Mouse (Mus musculus): ENCODE measurements around the gene Itpr2.
A peak's percentile ranks its signal among the peaks of the same experiment; 100 is the strongest.

Gene Itpr2

DNA sequence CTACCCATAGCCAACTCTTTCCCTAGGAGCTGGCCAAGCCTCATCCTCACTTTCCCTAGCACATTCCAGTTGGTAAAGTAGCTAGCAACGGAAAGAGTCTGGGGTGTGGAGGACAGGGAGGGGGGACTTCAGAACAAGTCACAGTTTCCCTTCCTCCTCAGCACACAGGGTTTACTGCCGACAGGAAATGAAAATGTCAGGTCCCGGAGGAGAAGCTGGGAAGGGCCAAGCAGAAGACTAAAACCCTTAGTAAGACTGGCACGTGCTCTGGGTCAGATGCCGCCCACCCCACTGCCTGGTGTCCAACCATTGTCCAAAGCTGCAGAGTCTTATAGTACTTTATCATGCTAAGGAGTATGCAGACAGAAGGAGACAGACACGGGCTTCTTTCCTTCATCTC is 293.0 kb downstream of the Itpr2 start:
- peak; percentile 10 for DNase-seq

DNA sequence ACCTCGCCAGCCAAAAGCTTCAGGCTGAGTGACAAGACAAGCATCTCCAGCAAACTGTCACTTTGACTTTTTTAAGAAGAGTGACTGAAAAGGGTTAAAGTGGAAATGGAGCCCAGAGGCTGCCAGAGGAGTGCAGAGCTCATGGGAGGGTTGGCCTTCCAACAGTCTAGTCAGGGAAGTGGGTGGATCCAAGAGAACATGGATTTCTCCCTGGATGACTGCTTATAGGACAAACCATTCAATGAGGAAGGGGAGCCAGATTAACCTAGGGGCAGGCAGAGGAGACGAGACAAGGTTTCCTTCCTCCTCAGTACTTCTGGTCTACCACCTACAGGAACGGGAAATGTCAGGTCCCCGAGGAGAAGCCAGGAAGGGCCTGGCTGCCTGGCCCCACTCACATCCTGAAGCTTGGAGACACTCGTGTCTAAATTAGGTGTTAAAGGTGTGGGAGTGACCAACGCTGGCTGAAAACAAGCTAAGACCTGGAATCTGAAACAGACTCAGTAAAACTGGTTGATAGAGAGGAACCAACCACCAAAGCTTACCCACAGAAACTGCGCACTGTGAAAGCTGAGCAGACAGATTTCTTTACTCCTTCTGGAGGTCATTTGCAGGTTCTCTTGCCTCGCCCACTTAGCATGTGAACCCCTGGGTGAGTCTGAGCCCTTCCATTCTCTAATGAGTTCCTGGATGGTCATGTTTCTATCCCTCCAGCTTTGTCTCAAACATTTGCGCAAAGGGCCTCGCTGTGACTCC is 294.6 kb downstream of the Itpr2 start:
- no peak for DNase-seq

- DNase-seq, result no peak
Observed at GRCm38 (mm10) chr6:146205136-146205535, 296.9 kb downstream of the Itpr2 start.

GRCm38 (mm10) chr6:146204470-146204869 is 297.6 kb downstream of the Itpr2 start:
- DNase-seq, result no peak

DNA sequence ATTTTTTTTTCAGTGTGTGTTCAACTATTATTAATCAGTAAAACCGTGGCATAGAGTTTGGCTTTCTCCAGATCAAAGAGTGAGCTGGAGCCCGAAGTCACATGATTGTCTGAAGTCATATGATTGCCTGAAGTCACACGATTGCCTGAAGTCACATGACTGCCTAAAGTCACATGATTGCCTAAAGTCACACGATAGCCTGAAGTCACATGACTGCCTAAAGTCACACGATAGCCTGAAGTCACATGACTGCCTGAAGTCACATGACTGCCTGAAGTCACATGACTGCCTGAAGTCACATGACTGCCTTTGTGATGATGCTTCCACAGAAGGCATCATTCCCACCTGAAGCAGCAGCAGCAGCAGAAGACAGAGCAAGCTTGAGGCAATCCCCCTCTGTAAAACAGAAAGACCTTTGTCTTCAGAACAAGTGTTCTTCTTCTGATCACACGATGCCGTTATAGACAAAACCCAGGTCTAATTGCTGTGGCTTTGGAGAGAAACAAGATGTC is 304.1 kb downstream of the Itpr2 start:
- DNase-seq, result no peak

DNA sequence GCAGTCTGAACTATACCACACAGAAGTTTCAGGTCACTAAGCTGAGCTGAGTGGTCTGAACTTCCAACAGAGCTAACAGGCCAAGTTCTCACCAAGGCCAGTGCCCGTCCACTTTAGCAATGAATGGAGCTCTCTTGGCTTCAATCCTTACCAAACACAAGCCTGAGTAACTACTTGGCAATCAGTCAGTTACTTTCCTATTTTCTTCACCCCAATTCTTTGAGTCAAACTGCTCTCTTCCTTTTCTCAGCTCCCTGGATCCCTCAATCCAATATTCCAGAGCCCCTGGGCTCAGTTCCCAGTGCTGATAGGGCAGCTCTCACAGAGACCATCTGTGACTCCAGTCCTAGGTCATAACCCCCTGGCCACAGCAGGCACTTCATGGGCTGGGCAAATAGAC is 305.3 kb downstream of the Itpr2 start:
- no peak for DNase-seq

DNA sequence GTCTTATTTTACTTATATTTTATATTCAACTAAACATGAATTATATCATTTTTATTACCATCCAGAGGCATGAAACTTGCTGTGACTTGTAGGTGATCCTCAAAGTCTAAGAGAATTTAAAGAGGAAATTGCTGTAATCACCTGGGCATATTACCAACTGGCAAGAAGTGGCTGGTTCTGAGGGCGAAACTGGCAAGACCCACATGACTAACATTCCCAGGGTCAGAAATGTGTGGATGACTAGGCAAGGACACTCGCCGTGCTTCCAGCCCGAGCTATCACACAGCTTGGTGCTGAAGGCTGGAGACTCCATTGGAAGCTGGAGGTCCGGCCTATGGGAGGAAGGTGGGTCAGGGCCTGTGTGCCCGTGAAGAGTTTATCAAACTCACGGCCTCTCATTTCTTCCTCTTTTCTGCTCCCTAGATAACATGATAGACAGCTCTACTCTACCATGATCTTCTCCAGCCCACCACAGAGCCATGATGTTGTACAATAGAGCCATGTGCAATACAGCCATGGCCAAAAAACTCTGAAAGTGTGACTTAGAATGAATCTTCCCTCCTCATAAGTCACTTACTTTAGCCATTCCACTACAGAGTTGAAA is 306.1 kb downstream of the Itpr2 start:
- DNase-seq, result no peak

DNA sequence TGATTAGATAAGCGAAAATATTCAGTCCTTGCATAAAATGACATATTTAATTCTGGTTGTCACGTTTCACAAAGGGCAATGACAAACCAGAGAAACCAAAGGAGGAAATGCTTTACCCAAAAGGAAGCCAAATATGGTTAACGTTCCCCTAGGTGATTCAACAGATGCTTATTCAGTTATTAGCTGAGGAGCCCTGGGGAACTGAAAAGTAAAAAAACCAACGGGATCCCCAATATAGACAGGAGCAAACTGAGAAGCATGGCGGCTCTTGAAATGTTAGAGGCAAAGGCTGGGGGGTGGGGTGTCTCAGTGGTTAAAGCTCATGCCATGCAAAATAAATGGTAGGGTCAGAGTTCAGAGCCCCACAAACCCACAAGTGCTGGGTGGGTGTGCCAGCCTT is 310.1 kb downstream of the Itpr2 start:
- DNase-seq, result no peak

DNA sequence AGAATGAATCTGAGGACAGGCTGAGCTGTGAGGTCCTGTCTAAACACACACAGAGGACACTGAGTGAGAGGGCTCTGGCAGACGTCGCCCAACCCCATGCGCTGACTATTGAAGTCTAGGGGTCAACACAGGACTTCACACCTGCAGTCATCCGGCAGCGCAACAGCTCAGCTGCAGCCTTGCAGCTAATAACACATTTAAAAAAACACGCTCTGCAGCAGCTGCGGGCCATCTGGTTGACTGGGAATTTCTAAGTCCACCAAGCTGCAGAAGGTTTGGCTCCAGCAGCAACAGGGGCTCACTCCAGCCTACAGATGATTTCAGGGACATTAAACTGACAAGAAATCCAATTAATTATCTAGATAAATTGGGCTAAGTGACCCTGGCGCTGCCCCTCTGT is 312.0 kb downstream of the Itpr2 start:
- no peak for DNase-seq

DNA sequence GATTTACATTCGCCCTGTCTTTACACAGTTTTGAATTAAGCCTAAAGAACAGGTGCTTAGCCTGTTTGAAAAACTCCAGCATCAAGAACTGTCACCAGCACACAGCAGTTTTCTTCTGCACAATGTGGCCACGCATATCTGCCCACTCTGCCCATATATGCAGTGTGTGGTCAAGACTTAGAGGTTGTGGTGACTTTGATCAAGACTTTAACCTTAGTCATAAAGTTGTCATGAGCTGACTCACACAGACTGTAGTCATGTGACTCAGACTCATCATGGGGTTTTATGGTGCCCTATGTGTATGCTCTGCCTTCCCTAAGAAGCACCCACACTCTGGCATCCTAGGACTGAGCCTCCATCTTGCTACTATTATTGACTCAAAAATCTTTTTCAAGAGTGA is 316.5 kb downstream of the Itpr2 start:
- DNase-seq, result no peak

DNA sequence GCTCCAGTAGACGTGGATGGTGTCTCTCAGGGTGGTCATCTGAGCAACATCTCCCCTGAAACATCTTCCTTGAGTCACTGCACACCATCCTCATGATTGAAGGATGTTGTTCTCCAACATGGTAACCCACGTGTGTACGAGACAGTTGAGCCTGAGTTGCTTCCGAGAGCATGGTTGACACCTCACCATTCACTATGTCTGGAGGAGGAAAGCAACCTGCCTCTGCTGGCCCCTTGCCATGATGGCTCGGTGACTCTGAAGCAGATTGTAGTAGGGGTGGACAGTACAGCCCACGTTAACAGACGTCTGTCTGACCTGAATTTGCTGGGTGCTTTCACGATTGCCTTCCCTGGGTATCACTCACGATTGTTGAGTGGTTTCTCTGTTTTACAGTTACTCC is 317.3 kb downstream of the Itpr2 start:
- no peak for DNase-seq

GRCm38 (mm10) chr6:146174644-146175250 is 327.3 kb downstream of the Itpr2 start:
- DNase-seq, result no peak

GRCm38 (mm10) chr6:146170603-146171051 is 331.4 kb downstream of the Itpr2 start:
- DNase-seq, result peak; percentile 31

DNA sequence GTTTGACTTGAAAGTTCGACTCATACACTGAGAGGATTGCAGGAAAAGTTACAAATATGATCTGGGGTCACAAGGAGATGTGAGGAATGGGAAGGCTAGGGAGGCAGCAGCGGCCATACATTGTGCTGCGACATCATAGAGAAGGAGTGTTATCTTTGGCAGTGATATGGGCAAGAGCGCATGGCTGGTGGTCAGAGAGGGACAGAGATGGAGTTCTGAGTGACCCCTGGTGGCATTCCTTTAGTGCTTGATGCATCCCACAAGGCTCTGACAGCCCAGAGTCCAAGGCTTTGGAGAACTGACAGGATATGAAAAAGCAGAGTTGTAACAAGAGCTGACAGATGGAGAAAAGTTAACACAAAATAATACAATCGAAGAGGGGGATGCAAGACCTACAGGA is 334.8 kb downstream of the Itpr2 start:
- DNase-seq, result no peak

- DNase-seq, result no peak
Observed at GRCm38 (mm10) chr6:146159641-146160040, 342.4 kb downstream of the Itpr2 start.

DNA sequence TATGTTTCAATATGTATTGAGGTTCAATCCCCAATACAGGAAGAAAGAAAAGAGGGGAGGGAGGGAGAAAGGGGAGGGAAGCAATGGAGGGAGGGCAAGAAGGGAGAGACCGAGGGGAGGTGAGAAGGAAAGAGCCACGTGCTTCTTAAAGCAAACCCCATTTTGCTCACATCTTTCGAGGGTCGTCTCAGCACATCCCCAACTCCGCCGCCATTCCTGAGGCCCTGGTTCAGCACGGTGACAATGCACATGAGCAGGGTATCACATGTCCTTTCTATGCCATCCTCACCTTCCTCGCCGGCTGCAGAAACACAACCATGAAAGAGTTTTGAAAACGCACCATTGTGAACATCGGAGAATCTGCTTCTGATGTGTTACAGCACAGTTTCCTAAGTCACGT is 343.3 kb downstream of the Itpr2 start:
- DNase-seq, result no peak

- no peak for DNase-seq
Observed at GRCm38 (mm10) chr6:146157983-146158535, 344.0 kb downstream of the Itpr2 start.

DNA sequence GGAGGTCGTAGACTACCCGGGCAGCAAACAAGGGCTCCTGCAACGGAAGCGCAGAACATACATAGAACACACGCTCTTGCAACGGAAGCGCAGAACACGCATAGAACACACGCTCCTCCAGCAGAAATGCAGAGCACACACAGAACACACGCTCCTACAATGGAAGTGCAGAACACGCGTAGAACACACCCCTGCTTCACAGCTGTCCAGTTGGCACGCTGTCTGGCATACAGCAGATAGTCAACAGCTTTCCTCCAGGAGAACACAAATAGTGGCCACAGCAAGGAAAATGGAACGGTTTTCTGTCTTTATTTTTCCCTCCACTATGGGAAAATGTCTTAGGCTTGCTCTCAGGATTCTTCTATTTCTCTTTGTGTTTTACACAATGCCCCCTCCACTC is 344.9 kb downstream of the Itpr2 start:
- no peak for DNase-seq

GRCm38 (mm10) chr6:146156536-146156935 is 345.5 kb downstream of the Itpr2 start:
- DNase-seq, result no peak

DNA sequence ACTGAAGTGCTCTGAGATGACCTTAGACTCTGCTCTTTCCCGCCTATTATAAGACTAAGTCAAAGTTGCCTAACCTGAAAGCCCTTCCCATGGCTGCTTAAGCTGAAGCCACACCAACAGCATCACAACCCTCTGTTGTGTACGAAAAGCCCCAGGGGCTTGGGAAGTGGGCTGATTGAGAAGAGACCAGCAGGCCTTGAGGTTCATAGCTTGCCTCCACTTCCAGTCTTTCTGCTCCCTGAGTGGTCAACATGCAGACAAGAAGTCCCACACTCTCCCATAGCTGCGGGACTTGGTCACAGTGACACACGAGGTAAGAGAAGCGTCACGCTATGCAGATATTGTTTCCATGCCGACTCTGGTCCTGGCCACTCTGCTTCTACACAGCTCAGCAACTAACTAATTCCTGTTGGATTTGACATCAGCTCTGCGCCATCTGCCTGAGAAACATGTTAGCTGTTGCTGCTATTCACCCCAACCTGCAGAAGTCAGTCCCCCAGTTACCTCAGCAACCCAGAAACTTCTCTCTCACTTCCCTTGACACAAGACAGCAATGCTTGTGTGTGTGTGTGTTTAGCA is 346.8 kb downstream of the Itpr2 start:
- DNase-seq, result no peak

GRCm38 (mm10) chr6:146152843-146153242 is 349.2 kb downstream of the Itpr2 start:
- DNase-seq, result no peak

GRCm38 (mm10) chr6:146140966-146141585 is 360.9 kb downstream of the Itpr2 start:
- no peak for DNase-seq

GRCm38 (mm10) chr6:146140171-146140570 is 361.9 kb downstream of the Itpr2 start:
- DNase-seq, result no peak

Data from kidney, adult 18-20 months (tissue).